Mouse (Mus musculus) forebrain, embryonic 11.5 days (tissue): ENCODE measurements around the gene Gm4301. TPM values are rescaled to one million over a fixed set of nuclear protein-coding genes. Genes with fewer than 3 reads are reported as not detected.
"Not testable (repeated sequence)": the region's sequence is repeated elsewhere in the genome, so short reads cannot be mapped to it uniquely, and the experiment has no call there.

Source experiments
- ATAC-seq: fragments of 200-750 bp; cut with Nextera tagmentation; replicated peaks from 2 replicates; pipeline ENCODE4 v1.8.0; 2017; ENCODE audit warnings: moderate TSS enrichment; ENCODE audit not compliant: low FRiP score
- DNase-seq: peaks from one replicate; pipeline ENCODE4 v3.0.0-alpha.2; 2017; ENCODE audit warnings: low spot score
- H3K27ac ChIP-seq: fragments of 300-500 bp; sonication (generic); 2 replicates; pipeline ENCODE4 v1.5.1; 2014; ENCODE audit warnings: low read depth, low read length
- H3K27me3 ChIP-seq: fragments of 300-500 bp; sonication (generic); 2 replicates; pipeline ENCODE4 v1.6.1; 2014; ENCODE audit warnings: mild to moderate bottlenecking, low read length, mixed read lengths; ENCODE audit not compliant: control insufficient read depth, insufficient read depth
- H3K36me3 ChIP-seq: fragments of 300-500 bp; sonication (generic); 2 replicates; pipeline ENCODE4 v1.6.1; 2014; ENCODE audit warnings: mild to moderate bottlenecking, low read length, moderate library complexity, mixed read lengths; ENCODE audit not compliant: control insufficient read depth, insufficient read depth
- H3K4me1 ChIP-seq: fragments of 300-500 bp; sonication (generic); replicated peaks from 2 replicates; pipeline ENCODE4 v1.6.1; 2014; ENCODE audit warnings: low read length, mixed read lengths; ENCODE audit not compliant: control insufficient read depth, insufficient read depth
- H3K4me2 ChIP-seq: fragments of 300-500 bp; sonication (generic); 2 replicates; pipeline ENCODE4 v1.6.1; 2014; ENCODE audit warnings: low read depth, mild to moderate bottlenecking, low read length, moderate library complexity, mixed read lengths; ENCODE audit not compliant: severe bottlenecking
- H3K4me3 ChIP-seq: fragments of 300-500 bp; sonication (generic); 2 replicates; pipeline ENCODE4 v1.5.1; 2014; ENCODE audit warnings: low read depth, low read length
- H3K9ac ChIP-seq: fragments of 300-500 bp; sonication (generic); 2 replicates; pipeline ENCODE4 v1.6.1; 2014; ENCODE audit warnings: low read length
- H3K9me3 ChIP-seq: fragments of 300-500 bp; sonication (generic); 2 replicates; pipeline ENCODE4 v1.6.1; 2016; ENCODE audit warnings: low read length, mixed read lengths; ENCODE audit not compliant: control insufficient read depth
- WGBS: fragments of 180-500 bp; shearing (Covaris S2); extraction: QIAGEN DNeasy Blood & Tissue Kit; methylation state at CpG from one replicate; pipeline ENCODE4 v1.1.7; 2014; 5-methylcytosine and 5-hydroxymethylcytosine counted together
- polyA plus RNA-seq: library from polyadenylated mRNA; unstranded; fragments of >200 nt; fragmentation: Nextera tagmentation; extraction: Ambion mirVana; gene quantifications from 2 replicates; pipeline ENCODE4 v1.2.1, GENCODE M21; 2014

Gm4301 gene
- polyA plus RNA-seq: not detected in 2 replicates

- ATAC-seq, H3K36me3 ChIP-seq, DNase-seq, H3K9me3 ChIP-seq, H3K9ac ChIP-seq, H3K27ac ChIP-seq, H3K4me2 ChIP-seq, H3K27me3 ChIP-seq, H3K4me1 ChIP-seq, H3K4me3 ChIP-seq: not testable (repeated sequence)
- WGBS: no CpG with 5 or more reads among the region's 2 CpGs
Observed at GRCm38 (mm10) chr10:100335376-100335775, at the start of gene Gm4301. TSS of gene Gm4301 (plus strand) at chr10:100335676.

DNA sequence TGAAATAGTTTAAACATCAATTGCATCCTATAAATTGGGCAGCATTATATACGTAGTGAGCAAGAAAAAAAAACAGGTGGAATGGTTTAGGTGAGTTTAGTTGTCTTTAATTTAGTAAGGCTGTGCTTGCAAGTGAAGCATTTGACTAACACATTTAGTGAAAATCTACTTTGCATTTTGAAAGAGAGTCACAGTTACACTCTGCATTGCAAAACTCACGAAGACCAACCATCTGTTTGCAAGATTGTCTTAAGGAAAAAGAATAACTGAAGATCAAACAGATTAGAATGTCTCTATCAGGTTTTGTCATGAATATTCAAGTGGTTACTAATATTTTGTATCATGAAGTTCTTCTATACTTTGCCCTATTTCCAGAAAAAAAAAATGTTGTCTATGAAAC, 39.4 kb upstream of the Gm4301 start:
- ATAC-seq: no peak

DNA sequence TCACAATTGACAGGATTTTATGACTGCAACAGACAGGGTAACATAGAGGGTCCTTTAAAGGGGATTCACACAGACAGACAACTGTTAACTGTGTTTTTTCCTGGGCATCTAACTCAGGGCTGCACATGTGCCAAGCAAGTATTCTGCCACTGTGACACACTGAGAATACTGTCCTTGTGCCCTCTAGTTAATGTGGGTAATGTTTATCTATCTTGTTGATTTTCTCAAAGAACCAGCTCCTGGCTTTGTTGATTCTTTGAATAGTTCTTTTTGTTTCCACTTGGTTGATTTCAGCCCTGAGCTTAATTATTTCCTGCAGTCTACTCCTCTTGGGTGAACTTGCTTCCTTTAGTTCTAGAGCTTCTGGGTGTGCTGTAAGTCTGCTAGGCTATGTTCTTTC, 35.4 kb upstream of the Gm4301 start:
- not testable (repeated sequence) for H3K9ac ChIP-seq, H3K27ac ChIP-seq, H3K4me2 ChIP-seq, H3K4me1 ChIP-seq, DNase-seq, H3K27me3 ChIP-seq, H3K9me3 ChIP-seq, ATAC-seq, H3K36me3 ChIP-seq, H3K4me3 ChIP-seq

More for the DNA sequence above, 39.4 kb upstream of the Gm4301 start:
- Histone ChIP-seq H3K4me1 (no peaks in the 10 kb centered on the region), H3K9ac (no peak overlapping the region), H3K4me2 (no peak overlapping the region), H3K4me3 (no peak overlapping the region), H3K27ac (no peak overlapping the region), H3K27me3 (no peaks in the 10 kb centered on the region), H3K9me3 (no peaks in the 10 kb centered on the region), H3K36me3 (no peaks in the 10 kb centered on the region)
- 90% methylated on average over 2 of the region's 2 CpGs for WGBS
- no peak for DNase-seq

DNA sequence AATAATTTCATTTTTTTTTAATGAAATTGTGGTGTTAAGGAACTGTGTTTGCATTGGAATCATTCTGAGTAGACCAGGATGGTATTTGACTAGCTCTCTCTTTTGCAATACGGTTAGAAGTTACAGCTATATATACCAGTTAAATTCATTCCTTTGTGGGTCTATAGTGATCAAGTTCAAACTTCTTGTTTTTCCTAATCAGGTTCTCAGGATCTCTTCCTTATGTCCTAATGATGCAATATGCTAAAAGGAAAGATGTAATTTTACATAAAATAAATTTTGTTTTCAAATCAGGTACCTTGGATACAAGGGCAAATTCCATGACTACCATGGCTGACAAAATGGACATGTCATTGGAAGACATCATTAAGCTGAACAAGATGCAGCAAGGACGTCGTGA, 5.1 kb downstream of the Gm4301 start, which contains the start of gene Gm4302:
Gene Gm4302, plus strand, starts transcription at position 301 of the 400 bp plus-strand sequence.
- not testable (repeated sequence) for H3K4me3 ChIP-seq, DNase-seq, H3K4me2 ChIP-seq, H3K27me3 ChIP-seq, H3K9me3 ChIP-seq, H3K9ac ChIP-seq, H3K36me3 ChIP-seq, H3K27ac ChIP-seq, ATAC-seq, H3K4me1 ChIP-seq
- whole genome bisulfite sequencing: no CpG with 5 or more reads among the region's 3 CpGs

DNA sequence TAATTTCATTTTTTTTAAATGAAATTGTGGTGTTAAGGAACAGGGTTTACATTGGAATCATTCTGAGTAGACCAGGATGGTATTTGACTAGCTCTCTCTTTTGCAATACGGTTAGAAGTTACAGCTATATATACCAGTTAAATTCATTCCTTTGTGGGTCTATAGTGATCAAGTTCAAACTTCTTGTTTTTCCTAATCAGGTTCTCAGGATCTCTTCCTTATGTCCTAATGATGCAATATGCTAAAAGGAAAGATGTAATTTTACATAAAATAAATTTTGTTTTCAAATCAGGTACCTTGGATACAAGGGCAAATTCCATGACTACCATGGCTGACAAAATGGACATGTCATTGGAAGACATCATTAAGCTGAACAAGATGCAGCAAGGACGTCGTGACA, 10.2 kb downstream of the Gm4301 start, which contains the start of gene Gm4303:
Gene Gm4303, plus strand, starts transcription at position 301 of the 400 bp plus-strand sequence.
- not testable (repeated sequence) for H3K9me3 ChIP-seq, H3K9ac ChIP-seq, DNase-seq, H3K36me3 ChIP-seq, H3K4me1 ChIP-seq, H3K27ac ChIP-seq, H3K4me2 ChIP-seq, H3K4me3 ChIP-seq, ATAC-seq, H3K27me3 ChIP-seq
- no CpG with 5 or more reads among the region's 3 CpGs for WGBS

DNA sequence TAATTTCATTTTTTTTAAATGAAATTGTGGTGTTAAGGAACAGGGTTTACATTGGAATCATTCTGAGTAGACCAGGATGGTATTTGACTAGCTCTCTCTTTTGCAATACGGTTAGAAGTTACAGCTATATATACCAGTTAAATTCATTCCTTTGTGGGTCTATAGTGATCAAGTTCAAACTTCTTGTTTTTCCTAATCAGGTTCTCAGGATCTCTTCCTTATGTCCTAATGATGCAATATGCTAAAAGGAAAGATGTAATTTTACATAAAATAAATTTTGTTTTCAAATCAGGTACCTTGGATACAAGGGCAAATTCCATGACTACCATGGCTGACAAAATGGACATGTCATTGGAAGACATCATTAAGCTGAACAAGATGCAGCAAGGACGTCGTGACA, 15.3 kb downstream of the Gm4301 start, which contains the start of gene Gm4305:
Gene Gm4305, plus strand, starts transcription at position 301 of the 400 bp plus-strand sequence.
- not testable (repeated sequence) for H3K4me2 ChIP-seq, H3K9me3 ChIP-seq, ATAC-seq, H3K36me3 ChIP-seq, DNase-seq, H3K9ac ChIP-seq, H3K4me3 ChIP-seq, H3K27ac ChIP-seq, H3K4me1 ChIP-seq, H3K27me3 ChIP-seq
- no CpG with 5 or more reads among the region's 3 CpGs for WGBS

- not testable (repeated sequence) for H3K9ac ChIP-seq, H3K4me2 ChIP-seq, H3K4me1 ChIP-seq, H3K36me3 ChIP-seq, ATAC-seq, H3K4me3 ChIP-seq, H3K9me3 ChIP-seq, H3K27me3 ChIP-seq, H3K27ac ChIP-seq, DNase-seq
- 75% methylated on average over 2 of the region's 2 CpGs for WGBS
Observed at GRCm38 (mm10) chr10:100356841-100357240, 21.4 kb downstream of the Gm4301 start.

DNA sequence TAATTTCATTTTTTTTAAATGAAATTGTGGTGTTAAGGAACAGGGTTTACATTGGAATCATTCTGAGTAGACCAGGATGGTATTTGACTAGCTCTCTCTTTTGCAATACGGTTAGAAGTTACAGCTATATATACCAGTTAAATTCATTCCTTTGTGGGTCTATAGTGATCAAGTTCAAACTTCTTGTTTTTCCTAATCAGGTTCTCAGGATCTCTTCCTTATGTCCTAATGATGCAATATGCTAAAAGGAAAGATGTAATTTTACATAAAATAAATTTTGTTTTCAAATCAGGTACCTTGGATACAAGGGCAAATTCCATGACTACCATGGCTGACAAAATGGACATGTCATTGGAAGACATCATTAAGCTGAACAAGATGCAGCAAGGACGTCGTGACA, 25.6 kb downstream of the Gm4301 start, which contains the start of gene Gm4307:
Gene Gm4307, plus strand, starts transcription at position 301 of the 400 bp plus-strand sequence.
- not testable (repeated sequence) for H3K4me2 ChIP-seq, H3K4me1 ChIP-seq, DNase-seq, H3K36me3 ChIP-seq, H3K4me3 ChIP-seq, H3K27ac ChIP-seq, H3K9me3 ChIP-seq, ATAC-seq, H3K9ac ChIP-seq, H3K27me3 ChIP-seq
- no CpG with 5 or more reads among the region's 3 CpGs for WGBS

DNA sequence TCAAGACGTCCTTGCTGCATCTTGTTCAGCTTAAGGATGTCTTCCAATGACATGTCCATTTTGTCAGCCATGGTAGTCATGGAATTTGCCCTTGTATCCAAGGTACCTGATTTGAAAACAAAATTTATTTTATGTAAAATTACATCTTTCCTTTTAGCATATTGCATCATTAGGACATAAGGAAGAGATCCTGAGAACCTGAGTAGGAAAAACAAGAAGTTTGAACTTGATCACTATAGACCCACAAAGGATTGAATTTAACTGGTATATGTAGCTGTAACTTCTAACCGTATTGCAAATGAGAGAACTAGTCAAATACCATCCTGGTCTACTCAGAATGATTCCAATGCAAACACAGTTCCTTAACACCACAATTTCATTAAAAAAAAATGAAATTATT, 47.0 kb downstream of the Gm4301 start, which contains the start of gene Gm4312:
Gene Gm4312, minus strand, starts transcription at position 101 of the 400 bp plus-strand sequence.
- not testable (repeated sequence) for H3K9ac ChIP-seq, H3K4me1 ChIP-seq, DNase-seq, H3K9me3 ChIP-seq, ATAC-seq, H3K27ac ChIP-seq, H3K36me3 ChIP-seq, H3K4me3 ChIP-seq, H3K4me2 ChIP-seq, H3K27me3 ChIP-seq
- no CpG with 5 or more reads among the region's 2 CpGs for WGBS
